Mouse (Mus musculus) gastrocnemius, adult 18-20 months (tissue): ENCODE measurements at regions not wholly inside any gene's neighbourhood (a gene's known extent, or its start where the extent isn't known, plus 50 kb on each side); places are given as distances from the start of the nearest gene placed in this dataset.

ENCODE experiments used
- DNase-seq: peaks from one replicate; pipeline ENCODE4 v3.0.0; 2021; ENCODE audit warnings: low spot score

GRCm38 (mm10) chr7:75923951-75924467 lies 75.9 kb downstream of the Klhl25 start:
- no peak for DNase-seq

DNA sequence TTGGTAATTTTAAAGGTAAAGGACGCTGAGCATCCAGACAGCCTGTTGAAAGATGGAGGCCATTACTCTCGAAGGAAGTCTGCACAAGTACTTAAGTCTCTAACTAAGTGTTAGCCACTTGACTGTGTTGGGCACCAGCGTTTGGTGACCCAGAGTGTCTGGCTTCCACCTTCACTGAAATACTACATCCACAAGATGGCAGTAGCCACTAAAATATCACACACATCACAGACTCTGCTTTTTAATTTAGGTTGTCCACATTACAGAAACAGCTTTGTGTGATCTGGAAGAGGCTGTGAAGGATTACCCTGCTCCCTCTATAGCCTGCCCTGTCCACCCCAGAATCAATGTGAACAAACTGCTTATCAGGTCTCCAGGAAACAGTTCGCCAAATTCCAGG lies 79.4 kb downstream of the Klhl25 start:
- peak; percentile 30 for DNase-seq

- no peak for DNase-seq
These were observed 95.7 kb downstream of the Klhl25 start for GRCm38 (mm10) chr7:75943844-75944243.

- peak; percentile 10 for DNase-seq
These were observed 107.6 kb downstream of the Klhl25 start for GRCm38 (mm10) chr7:75955671-75956070.

DNA sequence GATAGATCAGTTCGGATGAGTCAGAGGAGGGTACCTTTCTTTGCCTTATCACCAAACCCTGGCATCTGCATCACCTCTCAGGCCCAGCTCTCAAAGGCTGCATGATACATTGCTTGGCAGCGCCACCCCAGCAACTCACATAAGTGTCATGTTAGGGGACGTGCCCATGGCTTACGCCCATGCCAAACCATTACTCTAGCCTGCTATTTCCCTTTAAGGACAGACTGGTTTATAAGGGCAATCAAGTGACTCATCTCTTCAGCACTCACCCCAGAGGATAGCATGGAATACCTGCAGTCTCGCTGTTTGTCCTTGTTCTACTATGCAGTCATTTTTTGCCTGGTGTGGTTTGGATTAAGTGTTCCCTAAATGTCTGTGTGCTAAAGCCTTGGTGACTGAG lies 109.3 kb downstream of the Klhl25 start:
- no peak for DNase-seq

DNA sequence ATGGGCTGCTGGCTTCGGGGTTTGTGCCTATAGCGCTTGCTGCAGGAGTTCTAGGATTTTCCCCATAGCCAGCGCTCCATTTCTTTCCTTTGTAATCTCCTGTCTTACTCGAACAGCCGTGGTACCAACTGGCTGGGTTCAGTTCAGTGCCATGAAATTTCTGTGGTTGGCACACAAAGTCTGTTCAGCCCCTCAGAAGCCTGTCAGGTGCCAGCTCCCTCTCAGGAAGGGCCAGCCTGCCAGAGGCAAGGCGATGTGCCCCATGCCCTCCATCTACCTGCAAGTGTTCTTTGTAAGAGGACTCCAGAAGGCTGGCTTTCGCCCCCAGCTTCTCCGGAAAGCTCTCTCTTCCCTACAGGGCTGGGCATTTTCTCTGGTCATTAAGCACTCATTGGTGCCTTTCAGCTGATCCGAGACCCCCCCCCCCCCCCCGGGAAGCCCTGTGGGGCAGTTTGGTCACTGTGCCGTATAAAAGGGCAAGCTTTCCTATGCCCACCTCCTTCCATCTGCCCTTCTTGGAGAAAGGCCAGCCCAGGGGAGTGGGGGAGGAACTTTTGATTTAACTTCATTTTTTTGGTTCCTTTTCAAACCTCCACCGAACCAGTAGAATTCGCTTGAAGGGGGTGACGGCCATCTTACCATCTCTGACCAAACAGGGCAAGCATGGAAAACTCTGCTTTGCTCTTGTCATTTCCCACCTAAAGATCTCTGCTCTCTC lies 112.0 kb downstream of the Klhl25 start:
- no peak for DNase-seq

GRCm38 (mm10) chr7:75968177-75968576 lies 120.1 kb downstream of the Klhl25 start:
- DNase-seq: no peak

GRCm38 (mm10) chr7:75970914-75971313 lies 122.8 kb downstream of the Klhl25 start:
- no peak for DNase-seq

DNA sequence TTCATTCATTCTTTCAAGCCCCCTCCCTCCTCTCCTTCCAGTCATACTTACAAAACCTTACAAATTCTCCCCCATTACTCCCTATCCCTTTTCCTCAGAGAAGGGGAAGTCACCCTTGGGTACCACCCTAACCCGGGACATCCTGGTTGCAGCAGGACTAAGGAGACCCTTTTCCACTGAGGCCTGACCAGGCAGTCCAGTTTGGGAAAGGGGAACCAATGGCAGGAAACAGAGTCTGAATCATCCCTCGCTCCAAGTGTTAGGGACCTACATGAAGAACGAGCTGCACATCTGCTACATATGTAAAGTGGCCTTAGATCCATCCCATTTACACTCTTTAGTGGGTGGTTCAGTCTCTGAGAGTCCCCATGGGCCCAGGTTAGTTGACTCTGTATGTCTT lies 123.6 kb downstream of the Klhl25 start:
- DNase-seq: no peak

DNA sequence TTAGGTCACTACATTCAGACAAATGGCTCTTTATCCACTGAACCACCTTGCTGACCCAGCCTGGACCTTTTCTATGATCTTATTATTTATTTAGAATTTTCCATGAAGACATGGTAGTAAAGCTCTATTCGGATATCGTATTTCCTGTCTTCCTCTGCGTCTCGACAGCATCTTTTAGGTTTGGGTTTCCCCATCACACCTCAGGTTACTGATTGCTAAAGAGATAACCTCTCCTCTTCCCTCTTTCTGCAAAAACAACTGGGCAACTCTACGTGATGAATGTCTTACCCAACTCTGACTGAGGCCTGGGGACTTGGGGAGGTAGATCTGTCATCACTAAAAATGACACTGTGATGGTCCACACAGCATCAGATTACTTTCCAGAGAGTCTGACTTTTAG lies 133.4 kb downstream of the Klhl25 start:
- DNase-seq: no peak

DNA sequence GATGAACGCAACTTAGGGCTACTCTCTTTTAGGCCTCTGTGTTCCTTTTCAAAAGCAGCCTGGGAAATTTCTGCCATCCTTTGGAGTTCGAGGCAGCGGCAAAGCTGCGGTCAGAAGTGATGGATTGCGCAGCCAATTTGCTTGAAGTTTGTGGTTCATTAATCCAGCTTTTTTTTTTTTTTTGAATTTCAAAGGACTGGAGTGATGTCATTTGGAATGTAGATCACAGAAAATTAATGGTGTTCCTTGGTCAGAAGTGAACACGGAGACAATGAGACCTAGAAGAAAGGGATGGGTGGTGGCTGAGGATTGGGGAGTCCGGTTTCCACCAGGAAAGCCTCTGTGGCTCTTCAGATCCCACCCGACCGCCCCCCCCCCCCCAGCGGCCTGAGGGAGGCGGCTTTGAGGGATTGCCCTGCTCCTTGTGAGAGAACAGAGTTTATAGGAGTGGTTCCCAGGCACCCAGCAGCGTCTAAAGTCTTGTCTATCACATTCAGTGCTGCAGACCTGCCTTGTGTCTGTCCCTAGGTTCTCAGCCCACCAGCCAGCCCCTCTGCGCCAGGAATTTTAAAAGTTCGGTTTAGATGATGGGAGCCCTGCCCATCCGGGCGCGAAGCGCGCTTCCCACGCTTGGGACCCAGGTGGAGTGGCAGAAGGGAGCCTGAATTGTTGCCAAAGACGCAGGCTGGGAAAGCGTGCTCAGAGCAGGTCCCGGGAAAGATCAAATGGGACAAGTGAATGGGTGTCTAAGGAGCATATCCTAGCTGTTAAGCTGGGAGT lies 135.1 kb downstream of the Klhl25 start:
- no peak for DNase-seq

GRCm38 (mm10) chr7:75983809-75984171 lies 135.7 kb downstream of the Klhl25 start:
- DNase-seq: no peak

DNA sequence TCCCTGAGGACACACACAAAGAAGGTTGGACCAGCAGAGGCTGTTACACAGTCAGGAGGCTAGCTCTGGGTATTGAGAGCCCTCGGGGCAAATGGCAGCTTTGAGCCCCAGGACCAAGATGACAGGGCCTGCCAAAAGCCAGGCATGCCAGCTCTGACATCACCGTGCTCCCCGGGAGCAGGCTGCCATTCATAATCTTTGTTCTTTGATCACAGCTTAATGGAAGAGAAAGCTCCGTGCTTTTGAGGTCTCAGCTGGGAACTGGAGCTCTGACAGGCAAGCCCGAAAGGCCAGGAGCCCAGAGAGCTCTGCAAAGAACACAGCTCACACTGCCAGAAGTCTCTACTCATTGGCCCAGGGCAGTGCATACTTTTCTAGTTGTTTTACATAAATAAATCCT lies 150.7 kb downstream of the Klhl25 start:
- no peak for DNase-seq

GRCm38 (mm10) chr7:75999324-75999907 lies 151.3 kb downstream of the Klhl25 start:
- no peak for DNase-seq

DNA sequence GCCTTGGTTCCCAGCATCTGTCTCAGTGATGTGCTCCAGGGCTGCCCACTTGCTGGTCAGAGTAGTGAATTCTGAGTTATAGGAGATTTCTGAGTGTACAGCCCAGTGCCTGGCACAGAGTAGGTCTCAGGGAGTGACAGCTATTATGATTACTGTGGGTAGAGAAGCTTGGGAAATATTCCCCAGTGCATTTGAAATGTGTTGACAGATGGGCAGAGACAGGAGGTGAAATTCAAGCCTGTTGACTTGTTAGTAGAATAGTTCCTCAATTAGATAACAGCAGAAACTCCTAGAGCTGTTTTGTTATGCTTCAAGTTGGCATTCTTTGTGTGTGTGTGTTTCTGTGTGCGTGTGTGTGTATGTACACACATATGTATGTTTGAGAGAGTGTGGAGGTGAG lies 152.9 kb downstream of the Klhl25 start:
- DNase-seq: no peak

GRCm38 (mm10) chr7:76008226-76008625 lies 160.1 kb downstream of the Klhl25 start:
- DNase-seq: no peak

- DNase-seq: no peak
These were observed 181.9 kb upstream of the Agbl1 start for GRCm38 (mm10) chr7:76047743-76048142.

DNA sequence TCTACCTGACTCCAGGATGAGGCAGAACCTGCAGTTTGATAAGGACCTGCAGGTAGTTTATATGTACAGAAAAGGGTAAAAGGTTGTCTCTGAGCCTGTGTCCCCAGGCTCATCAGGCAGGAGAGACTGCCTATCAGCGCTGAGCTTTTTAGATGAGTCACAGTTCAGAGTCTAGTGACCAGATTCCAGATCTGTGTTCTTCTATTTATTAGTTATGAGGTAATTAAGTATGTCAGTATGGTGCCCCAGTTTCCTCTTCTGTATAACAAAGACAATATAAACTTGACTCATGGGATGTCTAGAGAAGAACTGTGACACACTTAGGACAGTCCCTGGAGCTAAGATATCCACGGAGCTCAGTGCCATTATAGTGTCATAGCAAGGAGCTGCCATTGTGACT lies 180.3 kb upstream of the Agbl1 start:
- no peak for DNase-seq

DNA sequence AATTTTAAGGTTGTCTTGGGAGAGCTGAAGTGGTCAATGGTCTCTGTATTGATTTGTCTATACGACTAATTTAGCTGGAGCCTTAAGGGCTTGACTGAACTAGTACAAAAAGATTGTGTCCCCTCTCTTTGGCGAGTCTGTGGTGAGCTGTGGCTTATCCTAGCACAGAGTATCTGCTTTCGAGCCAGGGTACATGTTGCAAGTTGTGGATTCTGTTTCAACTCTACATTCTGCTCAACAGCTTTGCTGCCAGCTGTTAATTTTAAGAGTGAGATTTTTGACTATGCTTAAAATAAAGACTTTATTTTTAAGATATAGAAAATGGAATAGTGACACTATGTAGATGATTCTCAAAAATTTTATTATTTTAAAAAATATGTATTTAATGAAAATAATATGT lies 175.8 kb upstream of the Agbl1 start:
- no peak for DNase-seq

GRCm38 (mm10) chr7:76099149-76099548 lies 130.5 kb upstream of the Agbl1 start:
- DNase-seq: no peak

DNA sequence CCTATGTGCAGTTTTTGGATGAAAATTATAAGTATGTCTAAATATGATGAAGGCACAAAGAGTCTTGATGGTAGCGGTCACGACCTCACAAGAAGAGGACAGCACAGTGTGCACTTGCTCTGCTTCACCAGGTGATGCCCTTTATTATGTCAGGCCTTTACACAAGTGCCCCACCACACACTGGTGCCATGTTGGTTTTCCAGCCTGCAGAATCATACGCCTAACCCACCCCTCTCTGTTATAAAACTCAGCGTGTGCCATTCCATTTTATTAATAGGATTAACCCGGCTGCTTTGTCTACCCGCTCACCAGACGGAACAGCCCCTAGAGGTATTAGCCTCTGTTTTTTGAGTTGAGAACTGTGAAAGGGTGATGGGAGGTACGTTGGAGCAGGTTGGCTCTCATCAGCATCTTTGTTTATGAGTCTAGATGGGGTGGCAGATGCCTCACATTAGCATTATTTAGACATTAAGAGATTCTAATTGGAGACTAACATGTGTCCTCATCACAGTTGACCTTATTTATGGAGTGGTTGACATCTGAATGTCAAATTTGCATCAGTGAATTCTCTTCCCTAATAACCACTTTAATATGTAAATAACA lies 108.3 kb upstream of the Agbl1 start:
- no peak for DNase-seq

DNA sequence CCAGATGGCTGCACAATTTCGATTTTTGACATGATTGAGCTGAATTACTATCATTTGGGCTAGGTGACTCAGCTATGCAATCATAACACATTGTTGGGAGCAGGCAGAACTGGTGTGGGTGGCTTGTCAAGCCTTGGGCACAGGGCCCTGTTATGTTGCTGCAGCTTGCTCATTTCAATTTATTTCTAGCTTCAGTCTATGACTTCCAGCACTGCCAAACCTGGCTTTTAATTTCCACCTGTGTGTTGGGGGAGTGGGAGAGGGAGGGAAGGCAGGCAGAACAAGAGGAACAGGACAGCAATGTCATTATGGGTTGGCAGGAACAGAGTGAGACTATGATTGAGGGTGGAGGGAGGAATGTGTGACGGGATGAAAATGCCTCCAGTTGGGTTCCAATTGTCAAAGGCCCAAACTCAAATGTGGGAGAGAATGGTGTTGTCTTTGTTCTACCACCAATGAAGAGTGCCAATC lies 102.0 kb upstream of the Agbl1 start:
- no peak for DNase-seq
